Mouse (Mus musculus) brain, embryonic 14.5 days (tissue): ENCODE results near the gene Tenm3. TPM values are rescaled to one million over a fixed set of nuclear protein-coding genes. Genes with fewer than 3 reads are reported as not detected.
A peak's percentile ranks its signal among the peaks of the same experiment; 100 is the strongest.

Experiments
- DNase-seq: peaks from one replicate; pipeline ENCODE4 v3.0.0-alpha.2; 2011; ENCODE audit warnings: low read depth
- CTCF ChIP-seq: fragments of 200-500 bp; IDR thresholded peaks from 2 replicates; pipeline ENCODE4 v1.5.1; 2012; ENCODE audit warnings: inconsistent platforms, mild to moderate bottlenecking, moderate library complexity, borderline replicate concordance; ENCODE audit not compliant: insufficient read depth, insufficient read length; ENCODE audit errors: extremely low read depth
- POLR2A ChIP-seq: fragments of 200-500 bp; IDR thresholded peaks from 2 replicates; pipeline ENCODE4 v1.6.1; 2012; ENCODE audit warnings: mild to moderate bottlenecking, inconsistent platforms, borderline replicate concordance; ENCODE audit not compliant: poor library complexity, insufficient read depth, insufficient read length, severe bottlenecking; ENCODE audit errors: extremely low read depth
- polyA plus RNA-seq: library from polyadenylated mRNA; depleted of rRNA; stranded (reverse); fragments of >200 nt; gene quantifications from 2 replicates; pipeline ENCODE4 v1.2.3, GENCODE M21; 2012

Gene Tenm3
- polyA plus RNA-seq, 1 experiment, result 50.8 TPM

DNA sequence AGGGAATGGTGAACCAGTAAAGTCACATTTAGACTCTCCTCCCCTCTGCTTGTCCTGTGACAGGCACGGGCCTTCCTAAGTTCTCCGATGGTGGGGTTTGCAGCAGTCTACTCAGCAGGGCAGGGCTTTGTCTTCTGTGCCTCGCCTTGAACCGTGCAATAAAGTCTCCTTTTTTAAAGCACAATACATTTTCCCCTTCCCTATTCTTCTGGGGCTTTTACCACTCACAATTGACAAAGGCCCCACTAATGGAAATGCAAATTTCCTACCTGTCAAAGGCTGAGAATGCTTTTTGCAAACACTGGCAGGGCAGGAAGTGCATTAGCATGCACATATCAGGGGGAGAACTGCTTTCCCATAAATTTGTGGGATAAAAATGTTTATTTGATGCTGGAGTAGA lies 664.8 kb downstream of the Tenm3 start:
- peak; percentile 75 for DNase-seq
- TF ChIP-seq POLR2A (no peak), CTCF (no peak)

DNA sequence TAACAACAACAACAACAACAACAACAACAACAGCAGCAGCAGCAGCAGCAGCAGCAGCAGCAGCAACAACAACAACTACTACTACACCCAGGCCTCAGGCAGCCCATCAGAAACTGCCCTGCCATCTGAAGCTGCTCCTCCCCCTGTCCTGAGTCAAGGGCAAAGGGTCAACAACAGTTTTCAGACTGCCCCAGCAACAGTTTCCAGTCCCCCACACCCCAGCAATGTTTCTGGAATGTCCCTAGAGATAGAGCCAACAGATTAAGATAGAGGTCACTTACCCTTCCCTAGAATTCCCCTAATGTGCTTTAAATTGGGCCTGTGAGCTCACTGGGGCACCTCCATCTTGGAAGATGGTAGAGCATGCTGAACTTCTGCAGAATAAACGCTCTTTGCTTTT lies 665.9 kb downstream of the Tenm3 start:
- TF ChIP-seq CTCF (no peak), POLR2A (no peak)
- no peak for DNase-seq
